Mouse (Mus musculus) megakaryocyte, embryonic 14.5 days (primary cell): Measurements from ENCODE around the gene Helq.

ENCODE experiments used
- FLI1 ChIP-seq: IDR thresholded peaks from 2 replicates; pipeline ENCODE4 v1.6.1; 2012; ENCODE audit warnings: low read length, inconsistent platforms, mixed read lengths
- GATA1 ChIP-seq: IDR thresholded peaks from 3 replicates; pipeline ENCODE4 v1.6.1; 2012; ENCODE audit warnings: mixed read lengths, low read length, inconsistent platforms, borderline replicate concordance

GRCm38 (mm10) chr5:100820483-100821184, 22.2 kb upstream of the Helq start, which contains the start of gene Abraxas1:
- no peak for TF ChIP-seq FLI1
- no peak for TF ChIP-seq GATA1
